Mouse (Mus musculus): ENCODE measurements around the gene Tubd1.
"Not testable (repeated sequence)": the region's sequence is repeated elsewhere in the genome, so short reads cannot be mapped to it uniquely, and the experiment has no call there.

Tubd1 gene

GRCm38 (mm10) chr11:86544639-86545299 lies at the start of gene Tubd1, which contains the start of gene Rps6kb1:
TSS of gene Tubd1 (plus strand) at chr11:86544991.
TSS of gene Rps6kb1 (minus strand) at chr11:86544805.
- DNase-seq (ENCODE audit: low spot score), result peak; percentile 99

- DNase-seq (ENCODE audit: low spot score), result no peak
These were observed 47.4 kb upstream of the Tubd1 start for GRCm38 (mm10) chr11:86497356-86497755.

DNA sequence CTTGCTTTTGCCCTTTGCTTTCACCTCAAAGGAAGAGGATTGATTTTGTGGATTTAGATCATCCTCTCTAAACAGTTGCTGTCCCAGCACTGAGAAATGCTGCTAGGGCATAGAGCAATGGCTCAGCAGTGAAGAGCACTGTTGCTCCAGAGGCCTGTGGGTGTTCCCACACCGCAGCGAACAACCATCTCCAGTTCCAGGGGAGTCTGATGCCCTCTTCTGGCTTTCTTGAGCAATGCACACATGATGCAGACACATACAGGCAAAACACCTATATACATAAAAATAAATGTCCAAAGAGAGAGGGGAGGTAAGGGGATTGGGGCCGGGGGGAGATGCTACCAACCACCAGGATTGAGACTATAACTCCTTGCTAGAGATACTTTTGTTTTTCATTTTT lies 46.9 kb upstream of the Tubd1 start:
- no peak for DNase-seq (ENCODE audit: low spot score)

GRCm38 (mm10) chr11:86500795-86501194 lies 44.0 kb upstream of the Tubd1 start:
- no peak for DNase-seq (ENCODE audit: low spot score)

- DNase-seq (ENCODE audit: low spot score), result no peak
These were observed 41.7 kb upstream of the Tubd1 start for GRCm38 (mm10) chr11:86503121-86503520.

DNA sequence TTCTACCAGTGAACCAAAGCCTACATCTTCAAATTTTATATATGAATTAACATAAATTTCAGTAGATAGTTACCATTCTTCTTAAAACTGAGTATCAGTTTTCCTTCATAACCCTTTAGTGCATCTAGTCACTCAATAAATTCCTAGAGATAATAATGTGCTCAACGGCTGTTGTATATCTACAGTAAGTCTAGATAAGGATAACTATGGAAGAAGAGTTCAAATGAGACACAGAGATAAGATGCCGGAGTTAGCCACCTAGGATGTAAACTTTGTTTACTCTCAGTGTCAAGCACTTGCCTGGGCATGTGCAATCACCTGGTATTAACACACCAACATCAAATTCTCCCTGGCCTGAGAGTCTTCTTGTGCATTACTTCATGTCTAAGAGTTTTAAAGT lies 37.5 kb upstream of the Tubd1 start:
- DNase-seq (ENCODE audit: low spot score), result no peak

DNA sequence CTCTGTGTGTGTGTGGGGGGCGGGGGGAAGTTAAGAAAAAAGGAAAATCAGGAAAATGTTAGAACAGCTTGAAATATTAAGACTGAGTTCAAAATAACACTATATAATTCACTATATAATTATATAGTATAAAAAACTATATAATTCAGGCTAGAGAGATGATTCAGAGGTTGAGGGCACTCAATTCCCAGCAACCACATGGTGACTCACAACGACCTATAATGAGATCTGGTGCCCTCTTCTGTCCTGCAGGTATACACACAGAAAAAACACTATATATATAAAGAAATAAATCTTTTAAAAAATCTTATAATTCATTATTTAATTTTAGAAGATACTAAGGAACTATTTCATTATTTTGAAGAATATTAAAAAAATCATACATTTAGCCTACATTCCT lies 36.8 kb upstream of the Tubd1 start:
- DNase-seq (ENCODE audit: low spot score), result no peak

DNA sequence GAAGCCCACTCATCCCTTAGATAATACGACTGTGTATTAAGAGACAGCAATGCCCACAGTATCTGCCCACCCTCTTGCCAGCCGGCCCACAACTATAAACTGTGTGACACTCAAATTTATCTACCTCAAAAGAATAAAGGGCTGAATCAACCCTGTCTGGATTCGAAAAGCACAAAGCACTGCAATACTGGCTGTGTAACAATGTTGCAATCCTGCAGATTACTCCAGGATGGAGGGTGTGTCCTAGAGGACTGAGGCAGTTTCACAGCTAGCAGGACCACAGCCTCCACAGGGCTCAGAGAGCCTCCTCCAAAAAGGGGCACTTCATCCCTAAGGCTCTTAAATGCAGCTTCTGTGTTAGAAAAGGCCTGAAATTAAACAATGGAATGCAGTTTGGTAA lies 28.2 kb upstream of the Tubd1 start:
- no peak for DNase-seq (ENCODE audit: low spot score)

DNA sequence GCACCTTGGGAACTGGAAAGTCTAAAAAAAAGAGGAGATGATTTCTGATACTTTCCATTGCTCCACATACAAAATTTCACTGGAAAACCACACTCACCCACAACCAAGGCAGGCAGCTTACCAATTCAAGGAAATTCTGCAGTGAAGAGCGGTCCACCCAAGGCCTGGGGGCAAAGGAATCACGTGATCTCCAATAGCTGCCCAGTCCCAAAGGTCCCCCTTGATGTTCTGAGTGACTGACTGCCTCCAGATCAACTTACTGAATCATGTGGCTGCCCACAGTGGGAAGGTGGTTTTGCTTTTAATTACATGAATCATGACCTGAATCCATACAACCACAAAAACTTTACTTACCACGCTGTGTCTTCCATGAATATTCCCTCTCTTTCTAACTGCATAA lies 27.6 kb upstream of the Tubd1 start:
- no peak for DNase-seq (ENCODE audit: low spot score)

DNA sequence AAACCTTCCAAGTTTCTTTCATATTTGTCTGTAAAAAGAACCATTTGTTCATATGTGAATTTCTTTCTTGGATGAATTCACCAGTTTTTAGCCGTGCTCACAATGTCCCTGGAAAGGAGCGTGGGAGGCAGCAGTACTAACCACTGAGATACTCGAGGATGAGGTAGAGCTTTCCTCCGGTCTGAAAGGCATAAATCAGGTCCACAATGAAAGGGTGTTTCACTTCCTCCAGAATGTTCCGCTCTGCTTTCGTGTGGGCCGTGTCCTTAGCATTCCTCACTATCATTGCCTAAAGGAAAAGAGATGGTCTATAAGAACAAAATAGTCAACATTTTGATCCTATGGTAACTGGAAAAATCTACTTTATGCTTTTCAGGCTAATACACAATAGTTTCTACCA lies 25.0 kb upstream of the Tubd1 start:
- DNase-seq (ENCODE audit: low spot score), result no peak

- DNase-seq (ENCODE audit: low spot score), result no peak
These were observed 17.3 kb upstream of the Tubd1 start for GRCm38 (mm10) chr11:86527528-86527927.

- no peak for DNase-seq (ENCODE audit: low spot score)
These were observed 12.0 kb upstream of the Tubd1 start for GRCm38 (mm10) chr11:86532834-86533233.

GRCm38 (mm10) chr11:86533302-86533701 lies 11.5 kb upstream of the Tubd1 start:
- DNase-seq (ENCODE audit: low spot score), result not testable (repeated sequence)

- DNase-seq (ENCODE audit: low spot score), result no peak
These were observed 10.4 kb upstream of the Tubd1 start for GRCm38 (mm10) chr11:86534201-86534910.

DNA sequence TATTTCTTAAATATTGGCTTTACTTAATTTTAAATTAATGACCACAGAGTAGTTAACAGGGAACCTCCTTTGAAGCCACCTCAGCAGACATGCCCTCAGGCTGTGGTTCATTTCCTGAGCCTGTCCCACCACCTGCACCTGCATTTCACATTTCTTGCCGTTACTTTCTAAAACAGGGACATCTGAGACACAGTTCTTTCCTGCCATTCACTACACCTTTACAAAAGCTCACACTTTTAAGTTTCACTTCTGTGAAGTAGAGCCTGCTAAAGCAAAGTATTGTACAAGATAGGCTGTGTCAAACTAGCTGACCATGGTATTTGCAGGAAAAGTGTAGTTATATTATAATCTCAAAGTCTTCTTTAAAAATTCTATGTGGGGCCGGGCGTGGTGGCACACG lies 6.0 kb upstream of the Tubd1 start:
- DNase-seq (ENCODE audit: low spot score), result no peak

- DNase-seq (ENCODE audit: low spot score), result no peak
These were observed 4.9 kb upstream of the Tubd1 start for GRCm38 (mm10) chr11:86539716-86540475.

GRCm38 (mm10) chr11:86540476-86540845 lies 4.3 kb upstream of the Tubd1 start:
- no peak for DNase-seq (ENCODE audit: low spot score)

- no peak for DNase-seq (ENCODE audit: low spot score)
These were observed 1.9 kb upstream of the Tubd1 start for GRCm38 (mm10) chr11:86542851-86543250.

- DNase-seq (ENCODE audit: low spot score), result no peak
These were observed 692 bp upstream of the Tubd1 start for GRCm38 (mm10) chr11:86543960-86544638.

DNA sequence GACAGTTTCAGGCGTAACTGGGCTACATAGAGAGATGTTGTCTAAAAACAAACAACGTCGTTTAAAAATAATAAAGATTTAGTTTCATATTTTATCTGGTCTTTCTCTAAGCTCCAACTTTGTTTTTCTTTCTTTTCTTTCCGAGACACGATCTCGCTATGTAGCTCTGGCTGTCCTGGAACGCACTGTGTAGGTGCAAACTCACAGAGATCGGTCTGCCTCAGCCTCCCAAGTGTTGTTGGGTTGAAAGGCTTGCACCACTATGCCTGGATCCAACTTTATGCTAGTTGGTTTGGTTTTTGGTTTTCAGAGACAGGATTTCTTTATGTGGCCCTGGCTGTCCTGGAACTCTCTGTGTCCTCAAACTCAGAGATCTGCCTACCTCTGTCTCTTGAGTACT lies 765 bp downstream of the Tubd1 start:
- no peak for DNase-seq (ENCODE audit: low spot score)

GRCm38 (mm10) chr11:86547412-86547811 lies 2.6 kb downstream of the Tubd1 start:
- no peak for DNase-seq (ENCODE audit: low spot score)

- DNase-seq (ENCODE audit: low spot score), result no peak
These were observed 8.7 kb downstream of the Tubd1 start for GRCm38 (mm10) chr11:86553525-86553924.
